Mouse (Mus musculus) spleen, postnatal 0 days (tissue): Measurements from ENCODE around the gene Caps2. TPM values are rescaled to one million over a fixed set of nuclear protein-coding genes. Genes with fewer than 3 reads are reported as not detected.

ENCODE experiments used
- polyA plus RNA-seq: library from polyadenylated mRNA; unstranded; fragments of >200 nt; fragmentation: Nextera tagmentation; extraction: Ambion mirVana; gene quantifications from 2 replicates; pipeline ENCODE4 v1.2.1, GENCODE M21; 2015

Caps2 gene
- polyA plus RNA-seq, result not detected in 2 replicates

DNA sequence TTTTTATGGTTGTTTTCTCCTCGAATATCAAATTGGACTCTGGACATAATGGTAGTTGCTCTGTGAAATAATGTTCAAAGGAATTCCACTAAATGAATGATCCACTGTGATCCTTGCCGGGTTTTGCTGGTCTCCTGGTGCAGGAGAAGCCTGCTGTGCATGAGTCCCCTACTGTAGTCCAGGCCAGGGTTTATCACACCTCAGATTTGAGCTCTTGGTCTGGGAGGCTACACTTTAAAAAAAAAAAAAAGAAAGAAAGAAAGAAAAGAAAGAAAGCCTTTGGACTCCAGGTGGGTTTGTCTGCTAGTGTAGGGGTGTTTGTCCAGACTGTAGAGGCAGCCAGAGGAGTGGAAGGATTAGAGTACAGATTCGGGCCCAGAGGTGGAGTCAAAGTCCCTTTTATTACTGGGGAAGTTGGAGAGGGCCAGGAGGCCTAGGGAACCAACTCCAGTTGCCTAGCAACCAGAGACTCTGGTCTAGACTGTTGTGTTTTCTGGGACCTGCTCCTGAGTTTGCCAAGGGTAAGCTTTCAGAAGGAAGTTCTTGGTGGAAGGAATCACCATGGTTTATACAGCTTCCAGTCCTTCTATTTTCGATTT is at the start of gene Caps2:
Gene Caps2 (plus strand): TSS at position 454 of the 599 bp plus-strand sequence.

DNA sequence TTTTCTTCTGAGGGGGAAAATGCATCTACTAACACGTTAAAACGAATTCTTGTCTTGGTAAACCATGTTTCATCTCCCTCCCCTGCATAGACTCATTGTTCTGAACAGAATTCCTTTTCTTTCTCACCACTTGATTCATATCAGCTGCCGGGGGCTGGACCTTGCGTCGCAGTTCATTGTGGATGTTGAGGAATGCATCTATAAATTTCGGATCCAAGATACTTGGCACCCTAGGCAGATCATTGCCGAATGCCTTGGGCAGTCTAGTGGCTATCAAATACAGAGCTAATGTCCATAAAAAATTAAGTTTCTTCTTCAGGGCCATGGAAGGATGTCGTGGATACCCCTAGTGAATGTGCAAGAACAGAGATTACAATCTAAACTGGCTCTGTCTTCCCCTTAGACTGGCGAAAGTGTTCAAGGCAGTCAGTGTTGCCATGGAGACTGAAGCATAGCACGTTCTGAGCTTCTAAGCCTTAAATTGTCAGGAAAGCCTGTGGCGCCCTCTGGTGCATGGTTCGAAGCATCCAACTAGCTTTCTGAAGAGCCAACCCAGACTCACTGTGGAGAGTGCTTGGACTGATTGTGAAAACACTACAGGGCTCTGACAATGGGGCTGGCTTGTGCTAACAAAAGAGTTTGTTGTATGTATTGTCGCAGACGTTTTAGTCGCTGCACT is 3.4 kb upstream of the Caps2 start, which contains the start of gene Glipr1l3:
Gene Glipr1l3 (minus strand): TSS at position 446 of the 679 bp plus-strand sequence.

Other genes with a start within 250 kb of the Caps2 start
- gene Krr1, start 191.0 kb upstream of the Caps2 start, polyA plus RNA-seq, result 19.2 and 19.6 TPM in 2 replicates
- 23.2 and 34.0 TPM in 2 replicates for gene Glipr1, start 161.0 kb upstream of the Caps2 start, polyA plus RNA-seq
- gene Glipr1l1, start 103.4 kb upstream of the Caps2 start, polyA plus RNA-seq, result not detected in 2 replicates
- not detected in 2 replicates for gene Glipr1l2, start 80.3 kb upstream of the Caps2 start, polyA plus RNA-seq
- not detected in 2 replicates for gene Glipr1l3, start 3.3 kb upstream of the Caps2 start, polyA plus RNA-seq
- gene Kcnc2, start 107.5 kb downstream of the Caps2 start, polyA plus RNA-seq, result not detected in 2 replicates